Mouse (Mus musculus) ES-Bruce4 (cell line): ENCODE measurements around the gene Ern1. TPM values are rescaled to one million over a fixed set of nuclear protein-coding genes. Genes with fewer than 3 reads are reported as not detected.

Source experiments
- H3K27ac ChIP-seq: 2 replicates; pipeline ENCODE4 v1.5.1; 2012; ENCODE audit warnings: low read length, inconsistent platforms; ENCODE audit not compliant: insufficient read depth
- H3K27me3 ChIP-seq: 2 replicates; pipeline ENCODE4 v1.6.1; 2012; ENCODE audit warnings: mild to moderate bottlenecking, low read length, inconsistent platforms; ENCODE audit not compliant: control insufficient read depth, poor library complexity, insufficient read depth, severe bottlenecking
- H3K36me3 ChIP-seq: 2 replicates; pipeline ENCODE4 v1.6.1; 2012; ENCODE audit warnings: inconsistent platforms, mild to moderate bottlenecking, low read length, moderate library complexity; ENCODE audit not compliant: control insufficient read depth, poor library complexity, insufficient read depth, severe bottlenecking
- H3K4me1 ChIP-seq: one replicate; pipeline ENCODE4 v1.8.1; 2011; ENCODE audit warnings: low read length; ENCODE audit not compliant: control insufficient read depth, insufficient read depth
- H3K4me3 ChIP-seq: 2 replicates; pipeline ENCODE4 v1.5.1; 2011; ENCODE audit warnings: low read depth, mild to moderate bottlenecking, low read length
- H3K9ac ChIP-seq: 2 replicates; pipeline ENCODE4 v1.6.1; 2012; ENCODE audit warnings: low read depth, mild to moderate bottlenecking, inconsistent platforms; ENCODE audit not compliant: poor library complexity, severe bottlenecking
- H3K9me3 ChIP-seq: replicated peaks from 2 replicates; pipeline ENCODE4 v1.6.1; 2012; ENCODE audit warnings: mild to moderate bottlenecking, low read length, inconsistent platforms; ENCODE audit not compliant: control insufficient read depth, poor library complexity, insufficient read depth, severe bottlenecking
- CTCF ChIP-seq: IDR thresholded peaks from one replicate; pipeline ENCODE4 v1.8.1; 2011; ENCODE audit warnings: low read depth, low read length
- EP300 ChIP-seq: IDR thresholded peaks from 2 replicates; pipeline ENCODE4 v1.6.1; 2011; ENCODE audit warnings: low read depth, low read length; ENCODE audit not compliant: insufficient read depth
- POLR2A ChIP-seq: IDR thresholded peaks from one replicate; pipeline ENCODE4 v1.8.1; 2011; ENCODE audit warnings: low read length; ENCODE audit not compliant: insufficient read depth
- polyA plus RNA-seq: library from polyadenylated mRNA; stranded (reverse); fragments of >200 nt; gene quantifications from 2 replicates; pipeline ENCODE4 v1.2.4, GENCODE M21; 2011; ENCODE audit warnings: low read depth; ENCODE audit not compliant: missing spikeins, insufficient read depth, insufficient read length

Gene Ern1
- polyA plus RNA-seq, 1 experiment: 9.4 TPM

- Histone ChIP-seq H3K4me1 (no peaks in the 10 kb centered on the region), H3K9ac (no peak overlapping the region), H3K9me3 (no peaks in the 10 kb centered on the region), H3K4me3 (no peak overlapping the region), H3K36me3 (no peaks in the 10 kb centered on the region), H3K27ac (no peak overlapping the region), H3K27me3 (no peaks in the 10 kb centered on the region)
- TF ChIP-seq CTCF (no peak), POLR2A (no peak), EP300 (no peak)
Measured at GRCm38 (mm10) chr11:106382424-106382823, 105.2 kb downstream of the Ern1 start.

DNA sequence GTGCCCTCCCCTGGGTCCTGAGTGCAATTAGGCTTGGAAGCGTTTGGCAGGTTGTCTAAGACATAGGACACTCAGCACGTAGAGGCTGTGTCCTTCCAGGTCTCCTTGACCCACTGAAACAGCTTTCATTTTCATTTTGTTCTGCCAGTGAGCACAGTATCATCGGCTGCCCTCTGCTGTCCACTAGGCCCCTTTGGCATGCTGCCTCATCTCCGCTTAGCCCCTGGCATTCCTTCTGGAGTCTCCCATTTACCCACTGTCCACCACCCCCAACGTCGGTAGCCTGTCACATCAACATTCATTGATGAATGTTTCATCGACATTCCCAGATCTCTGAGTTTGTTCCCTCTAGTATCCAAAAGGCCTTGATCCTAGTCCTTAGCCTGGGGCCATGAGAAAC is 105.8 kb downstream of the Ern1 start:
- H3K9me3 ChIP-seq: no peaks in the 10 kb centered on the region
- H3K4me3 ChIP-seq: no peak overlapping the region
- H3K36me3 ChIP-seq: no peaks in the 10 kb centered on the region
- no peaks in the 10 kb centered on the region for H3K4me1 ChIP-seq
- H3K9ac ChIP-seq: no peak overlapping the region
- no peaks in the 10 kb centered on the region for H3K27me3 ChIP-seq
- no peak overlapping the region for H3K27ac ChIP-seq
- TF ChIP-seq POLR2A: no peak
- no peak for TF ChIP-seq CTCF
- TF ChIP-seq EP300: no peak

- H3K36me3 ChIP-seq: no peaks in the 10 kb centered on the region
- H3K27me3 ChIP-seq: no peaks in the 10 kb centered on the region
- H3K9me3 ChIP-seq: no peaks in the 10 kb centered on the region
- H3K4me3 ChIP-seq: no peak overlapping the region
- no peaks in the 10 kb centered on the region for H3K4me1 ChIP-seq
- TF ChIP-seq POLR2A (no peak), CTCF (no peak), EP300 (no peak)
- H3K9ac ChIP-seq: no peak overlapping the region
- H3K27ac ChIP-seq: no peak overlapping the region
Measured at GRCm38 (mm10) chr11:106381011-106381410, 106.6 kb downstream of the Ern1 start.

- H3K4me1 ChIP-seq: no peaks in the 10 kb centered on the region
- H3K9ac ChIP-seq: no peak overlapping the region
Measured at GRCm38 (mm10) chr11:106374979-106375378, 112.7 kb downstream of the Ern1 start.

DNA sequence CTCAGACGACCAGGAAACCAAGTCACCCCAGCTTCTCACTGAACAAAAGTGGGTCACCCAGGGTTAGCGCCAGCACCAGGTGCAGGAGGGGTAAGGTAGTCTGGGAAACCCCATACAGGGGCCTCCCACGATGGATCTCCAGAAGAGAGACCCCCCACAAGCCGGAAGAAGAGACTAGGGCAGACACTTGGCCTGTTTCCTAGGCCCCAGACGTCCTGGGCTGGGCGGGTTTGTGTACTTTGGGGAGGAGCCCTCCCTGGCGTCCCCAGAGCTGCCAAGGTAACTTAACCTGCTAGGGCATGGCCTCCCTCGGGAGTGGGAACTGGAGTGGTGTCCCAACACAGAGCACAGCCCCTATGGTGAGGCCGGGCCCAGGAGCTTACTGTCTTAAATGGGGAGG is 113.1 kb downstream of the Ern1 start:
- Histone ChIP-seq H3K9ac (no peak overlapping the region), H3K27me3 (no peaks in the 10 kb centered on the region), H3K4me1 (no peaks in the 10 kb centered on the region), H3K9me3 (no peaks in the 10 kb centered on the region), H3K36me3 (no peaks in the 10 kb centered on the region), H3K27ac (no peak overlapping the region), H3K4me3 (no peak overlapping the region)
- no peak for TF ChIP-seq EP300
- no peak for TF ChIP-seq CTCF
- no peak for TF ChIP-seq POLR2A

More at GRCm38 (mm10) chr11:106374979-106375378, 112.7 kb downstream of the Ern1 start:
- TF ChIP-seq CTCF (no peak), EP300 (no peak), POLR2A (no peak)
- Histone ChIP-seq H3K27ac (no peak overlapping the region), H3K4me3 (no peak overlapping the region), H3K36me3 (no peaks in the 10 kb centered on the region), H3K27me3 (no peaks in the 10 kb centered on the region), H3K9me3 (no peaks in the 10 kb centered on the region)

- Histone ChIP-seq H3K4me1 (no peaks in the 10 kb centered on the region), H3K36me3 (no peaks in the 10 kb centered on the region), H3K9me3 (no peaks in the 10 kb centered on the region), H3K27me3 (no peaks in the 10 kb centered on the region), H3K9ac (no peak overlapping the region), H3K27ac (no peak overlapping the region), H3K4me3 (no peak overlapping the region)
- TF ChIP-seq CTCF (no peak), EP300 (no peak), POLR2A (no peak)
Measured at GRCm38 (mm10) chr11:106373998-106374397, 113.7 kb downstream of the Ern1 start.
